Mouse (Mus musculus) heart, postnatal 4 days (tissue): ENCODE data around the gene Lst1. TPM values are rescaled to one million over a fixed set of nuclear protein-coding genes. Genes with fewer than 3 reads are reported as not detected.
A peak's percentile ranks its signal among the peaks of the same experiment; 100 is the strongest.

Source experiments
- DNase-seq: peaks from one replicate; pipeline ENCODE4 v3.0.0; 2021
- total RNA-seq, 2 experiments: library from RNA; stranded (reverse); gene quantifications; 2 replicates each; pipeline ENCODE4 v1.2.3; 2021

The Lst1 gene
- total RNA-seq, 2 experiments from 2014 or later = 4.2 to 4.8 TPM

DNA sequence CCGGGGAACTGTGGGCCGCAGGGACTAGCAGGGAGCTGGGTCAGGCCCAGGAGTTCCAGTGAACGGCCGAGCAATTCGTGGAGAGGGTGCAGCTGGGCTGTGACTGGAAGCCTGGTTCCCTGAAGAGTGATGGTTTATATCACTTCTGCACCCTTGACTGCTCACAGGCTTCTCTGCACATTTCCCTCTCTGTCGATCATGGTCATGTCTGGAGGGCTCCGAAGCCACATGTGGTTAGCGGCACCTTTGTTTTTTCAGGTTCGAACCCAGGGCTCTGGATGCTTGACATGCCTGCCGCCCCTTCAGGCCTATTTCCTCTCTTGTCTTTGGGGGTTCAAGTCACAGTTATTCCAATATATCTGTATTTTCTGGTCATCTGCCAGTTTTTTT, 17.1 kb upstream of the Lst1 start:
- no peak for DNase-seq

- DNase-seq = no peak
Measured at GRCm38 (mm10) chr17:35204494-35205379, 16.5 kb upstream of the Lst1 start, which contains the start of gene Lta. TSS of gene Lta (minus strand) at chr17:35205351.

- DNase-seq = no peak
Measured at GRCm38 (mm10) chr17:35202442-35202841, 14.2 kb upstream of the Lst1 start.

- DNase-seq = peak; percentile 74
Measured at GRCm38 (mm10) chr17:35201787-35202186, 13.5 kb upstream of the Lst1 start, which contains the start of gene Tnf. TSS of gene Tnf (minus strand) at chr17:35202007.

- no peak for DNase-seq
Measured at GRCm38 (mm10) chr17:35201128-35201527, 12.9 kb upstream of the Lst1 start.

DNA sequence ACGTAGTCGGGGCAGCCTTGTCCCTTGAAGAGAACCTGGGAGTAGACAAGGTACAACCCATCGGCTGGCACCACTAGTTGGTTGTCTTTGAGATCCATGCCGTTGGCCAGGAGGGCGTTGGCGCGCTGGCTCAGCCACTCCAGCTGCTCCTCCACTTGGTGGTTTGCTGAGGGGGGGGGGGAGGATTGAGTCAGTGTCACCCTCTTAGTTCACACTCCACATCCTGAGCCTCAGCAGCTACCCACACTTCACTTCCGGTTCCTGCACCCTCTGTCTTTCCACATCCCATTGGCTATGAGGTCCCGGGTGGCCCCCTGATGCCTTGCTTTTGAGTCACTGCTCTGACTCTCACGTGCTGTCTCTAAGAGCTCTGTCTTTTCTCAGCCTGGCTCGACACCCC, 12.2 kb upstream of the Lst1 start:
- DNase-seq = no peak

GRCm38 (mm10) chr17:35198946-35199345, 10.7 kb upstream of the Lst1 start:
- no peak for DNase-seq

GRCm38 (mm10) chr17:35198029-35198428, 9.8 kb upstream of the Lst1 start:
- no peak for DNase-seq

DNA sequence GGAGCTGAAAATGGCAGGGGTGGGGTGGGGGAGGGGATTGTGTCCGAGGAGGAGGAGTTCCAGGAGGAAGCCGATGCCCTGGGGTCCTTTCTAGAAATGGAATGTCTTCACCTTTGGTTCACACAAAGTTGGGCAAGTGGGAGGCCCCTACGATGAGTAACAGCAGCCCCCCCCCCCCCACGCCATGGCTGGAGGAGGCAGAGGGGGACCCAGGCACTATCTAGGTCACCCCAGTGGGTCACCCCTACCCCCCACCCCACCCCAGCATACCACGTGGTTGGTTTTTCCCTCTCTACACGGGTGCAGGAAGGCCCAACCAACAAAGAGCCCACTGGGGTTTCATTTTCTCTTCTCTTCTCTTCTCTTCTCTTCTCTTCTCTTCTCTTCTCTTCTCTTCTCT, 8.9 kb upstream of the Lst1 start:
- DNase-seq = no peak

DNA sequence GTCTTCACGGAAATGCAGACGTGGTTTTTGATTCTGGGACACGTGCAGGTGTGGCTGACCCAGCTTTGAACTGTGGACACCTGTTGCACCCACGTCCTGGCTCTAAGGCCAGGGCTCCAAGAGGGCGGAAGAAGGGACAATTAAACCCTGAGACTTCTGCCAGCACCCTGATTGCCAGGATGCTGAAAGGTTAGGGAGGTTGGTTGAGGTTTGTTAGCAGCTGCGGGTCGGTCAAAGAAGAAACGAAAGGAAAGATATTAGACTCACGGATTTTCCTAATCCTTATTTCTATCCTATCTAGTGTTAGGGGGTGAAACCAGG, 8.0 kb upstream of the Lst1 start:
- DNase-seq = no peak

- peak; percentile 86 for DNase-seq
Measured at GRCm38 (mm10) chr17:35195631-35196320, 7.5 kb upstream of the Lst1 start.

- DNase-seq = no peak
Measured at GRCm38 (mm10) chr17:35194844-35195630, 6.8 kb upstream of the Lst1 start.

DNA sequence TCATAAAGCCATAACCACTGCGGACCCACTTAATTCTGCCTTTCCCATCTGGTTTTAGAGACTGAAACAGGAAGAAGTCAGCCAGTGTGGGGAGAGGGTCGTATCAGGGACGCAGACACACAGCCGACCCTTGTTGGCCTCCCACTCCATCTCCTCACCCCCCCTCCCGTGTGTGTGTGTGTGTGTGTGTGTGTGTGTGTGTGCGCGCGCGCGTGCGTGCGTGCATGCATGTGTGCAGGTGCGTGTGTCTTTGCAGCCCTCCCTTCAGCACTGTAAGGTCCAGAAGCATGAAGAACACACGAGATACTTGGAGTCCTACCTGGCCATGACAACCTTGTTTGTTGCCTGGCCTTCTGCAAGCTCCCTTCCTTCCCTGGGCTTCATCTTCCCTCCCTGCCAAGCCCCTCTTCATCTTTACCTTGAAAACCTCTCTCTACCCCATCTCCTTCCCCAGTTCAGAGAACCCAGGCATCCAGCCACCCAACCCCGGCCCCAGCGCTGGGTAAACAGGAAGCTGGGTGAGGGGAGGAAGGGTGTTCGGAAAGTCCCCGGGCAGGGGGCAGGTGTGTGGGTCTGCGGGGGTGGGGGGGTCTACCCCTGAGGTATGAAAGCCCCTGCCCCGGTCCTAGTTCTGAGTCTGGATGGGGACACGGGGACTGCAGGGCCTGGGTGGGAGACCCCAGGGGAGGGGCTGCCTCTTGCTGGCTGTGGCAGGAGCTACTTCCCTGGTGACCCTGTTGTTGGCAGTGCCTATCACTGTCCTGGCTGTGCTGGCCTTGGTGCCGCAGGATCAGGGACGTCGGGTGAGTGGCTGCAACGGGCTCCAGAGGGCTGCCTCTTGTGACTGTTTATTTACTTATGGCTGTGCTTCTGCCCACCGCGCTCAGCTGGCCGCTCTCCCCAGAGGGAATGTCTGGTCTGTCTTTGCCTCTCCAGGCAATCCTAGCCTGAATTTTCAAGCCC, 5.9 kb upstream of the Lst1 start, which contains the start of gene Ltb:
Gene Ltb, plus strand, starts transcription at position 559 of the 963 bp plus-strand sequence.
- DNase-seq = no peak

GRCm38 (mm10) chr17:35192924-35193323, 4.7 kb upstream of the Lst1 start:
- DNase-seq = no peak

DNA sequence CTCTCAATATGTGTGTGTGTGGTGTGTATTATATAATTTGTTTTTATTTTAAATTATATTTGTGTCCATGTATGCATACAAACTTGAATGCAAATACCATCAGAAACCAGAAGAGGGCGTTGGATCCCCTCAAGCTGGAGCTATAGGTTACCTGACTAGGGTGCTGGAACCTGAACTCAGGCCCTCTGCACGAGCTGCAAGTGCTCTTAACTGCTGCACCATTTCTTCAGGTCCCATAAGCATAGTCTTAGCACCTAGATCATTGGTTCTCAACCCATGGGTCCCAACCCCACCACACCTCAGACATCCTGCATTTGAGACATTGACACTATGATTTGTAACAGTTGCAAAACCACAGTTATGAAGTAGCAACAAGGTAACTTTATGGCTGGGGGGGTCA, 3.5 kb upstream of the Lst1 start:
- DNase-seq = no peak

GRCm38 (mm10) chr17:35190096-35190495, 1.9 kb upstream of the Lst1 start:
- DNase-seq = no peak

DNA sequence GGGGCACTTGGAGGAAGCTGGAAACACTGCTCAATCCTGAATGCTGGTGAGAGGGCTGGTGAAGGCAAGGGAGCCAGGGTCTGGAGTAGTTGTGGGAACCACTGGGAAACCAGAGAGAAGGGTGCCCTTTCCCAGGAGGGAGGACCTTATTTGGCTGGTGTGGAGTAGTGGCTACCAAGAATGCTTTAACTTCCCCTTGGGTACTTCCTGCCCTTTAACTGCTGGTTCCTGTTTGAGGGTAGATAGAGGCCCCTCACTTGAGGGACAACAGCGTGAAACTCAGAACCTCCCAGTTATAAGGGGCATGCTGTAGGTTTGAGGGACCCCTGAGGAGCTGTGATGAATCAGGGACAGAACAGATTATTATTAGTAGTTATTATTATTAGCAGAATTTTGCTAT, 947 bp upstream of the Lst1 start:
- no peak for DNase-seq

DNA sequence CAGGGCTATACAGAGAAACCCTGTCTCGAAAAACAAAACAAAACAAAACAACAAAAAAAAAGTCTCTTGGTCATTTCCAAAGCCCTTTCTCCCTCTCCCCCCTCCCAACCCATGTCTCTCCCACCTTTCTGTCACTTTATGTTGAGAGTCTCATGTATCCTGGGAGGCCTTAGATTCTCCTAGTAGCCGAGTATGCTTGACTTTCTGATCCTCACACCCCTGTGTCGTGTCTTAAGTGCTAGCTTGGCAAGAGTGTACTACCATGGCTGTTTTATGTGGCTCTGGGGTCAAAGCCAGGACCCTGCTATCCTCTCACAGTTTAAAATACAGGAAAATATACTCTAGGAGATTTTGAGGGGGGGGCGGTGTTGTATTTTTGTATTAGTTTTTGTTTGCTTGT, 894 bp downstream of the Lst1 start:
- no peak for DNase-seq

- no peak for DNase-seq
Measured at GRCm38 (mm10) chr17:35186681-35187080, 1.6 kb downstream of the Lst1 start.

GRCm38 (mm10) chr17:35185639-35186611, 2.3 kb downstream of the Lst1 start:
- DNase-seq = peak; percentile 74

DNA sequence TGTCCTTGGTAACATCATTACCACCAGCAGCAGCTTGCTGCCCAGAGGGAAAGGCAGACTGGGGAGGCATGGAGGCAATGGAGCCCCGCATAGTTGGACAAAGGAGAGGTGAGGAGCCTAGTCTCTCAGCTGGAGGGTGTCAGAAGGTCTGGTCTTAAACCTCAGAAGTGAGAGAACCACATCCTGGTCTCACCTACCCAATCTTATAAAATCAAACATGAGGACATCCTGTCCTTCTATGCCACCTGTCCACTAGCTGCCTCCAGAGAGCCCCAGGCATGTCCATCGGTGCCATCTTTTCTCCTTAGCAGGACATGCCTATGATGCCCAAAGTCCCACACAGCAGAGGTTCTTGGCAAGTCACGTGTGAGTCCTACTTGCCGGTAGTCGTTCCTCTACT, 8.1 kb downstream of the Lst1 start:
- DNase-seq = no peak
